Mouse (Mus musculus) brain, embryonic 14.5 days (tissue): ENCODE data around the gene Vipr2.

Experiments
- CTCF ChIP-seq: fragments of 200-500 bp; IDR thresholded peaks from 2 replicates; pipeline ENCODE4 v1.5.1; 2012; ENCODE audit warnings: inconsistent platforms, mild to moderate bottlenecking, moderate library complexity, borderline replicate concordance; ENCODE audit not compliant: insufficient read depth, insufficient read length; ENCODE audit errors: extremely low read depth
- POLR2A ChIP-seq: fragments of 200-500 bp; IDR thresholded peaks from 2 replicates; pipeline ENCODE4 v1.6.1; 2012; ENCODE audit warnings: mild to moderate bottlenecking, inconsistent platforms, borderline replicate concordance; ENCODE audit not compliant: poor library complexity, insufficient read depth, insufficient read length, severe bottlenecking; ENCODE audit errors: extremely low read depth

- TF ChIP-seq CTCF (no peak), POLR2A (no peak)
Observed at GRCm38 (mm10) chr12:116116455-116116854, 38.9 kb downstream of the Vipr2 start.
